In genomic region chr17:83451367-83451766, GRCm38 (mm10) we compare ENCODE assay signal across 13 mouse cellular contexts.
"Had no signal": no experiment of that assay in that cellular context is flagged by ENCODE, and none has a peak within 500 bp of the region (broad histone marks: within the 10 kb centered on the region; RNA-seq: fewer than 3 reads in every experiment).

No protein-coding gene starts in this region.

- H3K9me3 ChIP-seq: limb, embryonic 15.5 days; liver, embryonic 12.5 days; midbrain, embryonic 10.5 days; neural tube, embryonic 13.5 days had no signal

- DNase-seq: kidney, postnatal 14 days; layer of hippocampus, adult 9-11 months; layer of hippocampus, postnatal 36 days; lung, embryonic 14.5 days; lung, postnatal 10 days; lung, postnatal 4 days; right cerebral cortex, postnatal 14 days; thymus, postnatal 4 days had no signal

- H3K4me2 ChIP-seq: limb, embryonic 15.5 days; liver, embryonic 12.5 days; lung, embryonic 14.5 days; neural tube, embryonic 13.5 days had no signal

- H3K9ac ChIP-seq: limb, embryonic 15.5 days; liver, embryonic 12.5 days; lung, embryonic 14.5 days; neural tube, embryonic 13.5 days had no signal

- H3K27ac ChIP-seq: limb, embryonic 15.5 days; liver, embryonic 12.5 days; midbrain, embryonic 10.5 days; neural tube, embryonic 13.5 days had no signal

- H3K27me3 ChIP-seq: limb, embryonic 15.5 days; liver, embryonic 12.5 days; neural tube, embryonic 13.5 days had no signal

- H3K4me3 ChIP-seq: limb, embryonic 15.5 days; liver, embryonic 12.5 days; midbrain, embryonic 10.5 days; neural tube, embryonic 13.5 days had no signal

- ATAC-seq: liver, embryonic 12.5 days; midbrain, embryonic 16.5 days had no signal

- H3K4me1 ChIP-seq: limb, embryonic 15.5 days; liver, embryonic 12.5 days; midbrain, embryonic 10.5 days; neural tube, embryonic 13.5 days had no signal
